Mouse (Mus musculus) neural tube, embryonic 11.5 days (tissue): Measurements from ENCODE around the gene Fam208b. TPM values are rescaled to one million over a fixed set of nuclear protein-coding genes. Genes with fewer than 3 reads are reported as not detected.

Source experiments
- ATAC-seq: fragments of 200-750 bp; cut with Nextera tagmentation; 2 replicates; pipeline ENCODE4 v1.8.0; 2017; ENCODE audit warnings: moderate number of reproducible peaks, mild to moderate bottlenecking, moderate TSS enrichment, moderate library complexity; ENCODE audit not compliant: insufficient read depth, low FRiP score, low TSS enrichment
- DNase-seq: peaks from one replicate; pipeline ENCODE4 v3.0.0-alpha.2; 2015; ENCODE audit warnings: low spot score
- H3K27ac ChIP-seq: fragments of 300-500 bp; sonication (generic); 2 replicates; pipeline ENCODE4 v1.5.1; 2014; ENCODE audit warnings: low read depth, mild to moderate bottlenecking, low read length
- H3K27me3 ChIP-seq: fragments of 300-500 bp; sonication (generic); 2 replicates; pipeline ENCODE4 v1.6.1; 2014; ENCODE audit warnings: mild to moderate bottlenecking, low read length, mixed read lengths; ENCODE audit not compliant: control insufficient read depth, insufficient read depth
- H3K36me3 ChIP-seq: fragments of 300-500 bp; sonication (generic); 2 replicates; pipeline ENCODE4 v1.6.1; 2014; ENCODE audit warnings: mild to moderate bottlenecking, low read length, moderate library complexity, mixed read lengths; ENCODE audit not compliant: control insufficient read depth, insufficient read depth
- H3K4me1 ChIP-seq: fragments of 300-500 bp; sonication (generic); 2 replicates; pipeline ENCODE4 v1.6.1; 2014; ENCODE audit warnings: low read length, mixed read lengths; ENCODE audit not compliant: control insufficient read depth, insufficient read depth
- H3K4me2 ChIP-seq: fragments of 300-500 bp; sonication (generic); 2 replicates; pipeline ENCODE4 v1.6.1; 2014; ENCODE audit warnings: low read depth, mild to moderate bottlenecking, moderate library complexity
- H3K4me3 ChIP-seq: fragments of 300-500 bp; sonication (generic); 2 replicates; pipeline ENCODE4 v1.5.1; 2014; ENCODE audit warnings: low read depth, low read length
- H3K9ac ChIP-seq: fragments of 300-500 bp; sonication (generic); 2 replicates; pipeline ENCODE4 v1.6.1; 2014; ENCODE audit warnings: mild to moderate bottlenecking, low read length
- H3K9me3 ChIP-seq: fragments of 300-500 bp; sonication (generic); 2 replicates; pipeline ENCODE4 v1.6.1; 2016; ENCODE audit warnings: low read length; ENCODE audit not compliant: control insufficient read depth
- WGBS: fragments of 180-500 bp; shearing (Covaris S2); extraction: QIAGEN DNeasy Blood & Tissue Kit; methylation state at CpG from one replicate; pipeline ENCODE4 v1.1.7; 2014; 5-methylcytosine and 5-hydroxymethylcytosine counted together
- polyA plus RNA-seq: library from polyadenylated mRNA; unstranded; fragments of >200 nt; fragmentation: Nextera tagmentation; extraction: Ambion mirVana; gene quantifications from 2 replicates; pipeline ENCODE4 v1.2.1, GENCODE M21; 2014

Fam208b gene
- polyA plus RNA-seq, 1 experiment from 2014 or later: 23.4 TPM

DNA sequence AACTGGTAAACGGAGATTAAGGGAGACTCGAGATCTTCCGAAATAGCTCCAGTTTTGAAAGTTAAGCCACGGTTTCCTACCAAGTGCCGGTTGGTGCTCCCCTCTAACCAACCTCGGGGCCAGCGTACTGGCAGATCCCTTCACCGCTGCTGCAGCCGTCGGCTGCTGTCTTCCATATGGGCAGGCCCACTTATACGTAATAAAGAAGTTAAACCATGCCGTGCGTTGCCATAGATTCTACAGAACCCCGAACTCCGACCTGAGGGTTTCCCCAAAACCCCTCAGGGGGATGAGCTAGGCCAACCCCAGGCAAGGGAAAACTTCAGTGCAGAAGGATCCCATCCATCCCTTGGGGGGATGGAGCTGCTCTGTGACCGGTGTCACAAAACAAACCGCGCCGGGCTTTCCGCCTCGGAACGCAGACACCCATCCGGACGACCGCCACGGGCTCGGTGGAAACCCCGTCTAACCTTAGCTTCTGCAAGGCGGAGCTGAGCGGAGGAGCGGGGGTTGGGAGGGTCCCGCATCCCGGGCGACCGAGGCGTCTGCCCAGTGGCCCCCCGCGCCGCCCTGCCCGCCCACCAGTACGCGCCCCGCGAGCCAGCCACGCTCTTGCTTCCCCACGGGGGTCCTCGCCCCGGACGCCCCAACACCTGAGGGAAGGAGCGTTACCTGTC lies 652 bp downstream of the Fam208b start:
- peak; percentile 51 for DNase-seq
- WGBS: under 1% methylated on average over 48 of the region's 50 CpGs
- H3K9ac ChIP-seq: peak overlapping the region; percentile 68

DNA sequence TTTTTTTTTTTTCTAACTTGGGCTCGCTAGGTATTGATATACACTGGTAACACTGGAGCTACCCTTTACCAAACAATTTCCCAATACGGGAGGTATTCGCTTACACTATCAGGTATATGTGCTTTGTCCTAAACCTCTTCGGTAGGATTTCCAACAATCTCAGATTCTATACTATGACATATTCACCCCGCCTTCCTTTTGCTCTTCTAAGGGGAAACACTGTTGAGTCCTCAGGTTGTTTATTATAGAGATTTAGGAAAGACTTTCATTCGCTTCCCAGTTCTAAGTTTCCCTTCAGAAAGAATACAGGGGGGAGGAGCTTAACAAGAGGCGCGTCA lies 1.2 kb downstream of the Fam208b start:
- peak overlapping the region; percentile 80 for H3K4me3 ChIP-seq
- H3K9me3 ChIP-seq: no peaks in the 10 kb centered on the region
- no peak for ATAC-seq
- no peak for DNase-seq
- H3K27ac ChIP-seq: no peak overlapping the region
- peak overlapping the region; percentile 73 for H3K4me2 ChIP-seq
- H3K36me3 ChIP-seq: no peaks in the 10 kb centered on the region
- H3K27me3 ChIP-seq: no peaks in the 10 kb centered on the region
- H3K4me1 ChIP-seq: no peaks in the 10 kb centered on the region
- peak overlapping the region; percentile 68 for H3K9ac ChIP-seq
- 29% methylated on average over 8 of the region's 8 CpGs for WGBS

More for the DNA sequence above, 652 bp downstream of the Fam208b start:
- H3K4me2 ChIP-seq: peak overlapping the region; percentile 73
- H3K4me1 ChIP-seq: no peaks in the 10 kb centered on the region
- H3K36me3 ChIP-seq: no peaks in the 10 kb centered on the region
- H3K4me3 ChIP-seq: peak overlapping the region; percentile 80
- no peaks in the 10 kb centered on the region for H3K27me3 ChIP-seq
- no peaks in the 10 kb centered on the region for H3K9me3 ChIP-seq
- no peak; the same call in 1 of the 2 replicates for ATAC-seq
- H3K27ac ChIP-seq: peak overlapping the region; percentile 78

DNA sequence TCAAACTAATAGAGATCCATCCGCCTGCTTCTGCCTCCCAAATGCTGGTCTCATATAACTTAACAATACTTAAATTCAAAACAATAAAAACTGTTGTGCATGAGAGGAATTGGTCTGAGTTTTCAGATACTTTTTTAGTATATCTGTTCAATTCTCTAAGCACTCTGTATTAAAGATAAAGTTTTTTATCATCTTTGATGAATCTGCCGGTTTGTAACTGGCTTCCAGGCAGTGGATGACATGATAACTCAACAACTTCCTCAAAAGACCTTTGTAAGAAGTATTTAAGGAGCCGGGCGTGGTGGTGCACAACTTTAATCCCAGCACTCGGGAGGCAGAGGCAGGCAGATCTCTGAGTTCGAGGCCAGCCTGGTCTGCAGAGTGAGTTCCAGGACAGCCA lies 14.7 kb downstream of the Fam208b start:
- H3K36me3 ChIP-seq: peaks cover 5% of the 10 kb centered on the region
- H3K4me3 ChIP-seq: no peak overlapping the region
- DNase-seq (no peak), ATAC-seq (no peak)
- H3K9me3 ChIP-seq: no peaks in the 10 kb centered on the region
- H3K4me2 ChIP-seq: no peak overlapping the region
- no peak overlapping the region for H3K9ac ChIP-seq
- WGBS: 95% methylated on average over 6 of the region's 6 CpGs
- H3K27ac ChIP-seq: no peak overlapping the region
- H3K27me3 ChIP-seq: no peaks in the 10 kb centered on the region
- H3K4me1 ChIP-seq: no peaks in the 10 kb centered on the region

DNA sequence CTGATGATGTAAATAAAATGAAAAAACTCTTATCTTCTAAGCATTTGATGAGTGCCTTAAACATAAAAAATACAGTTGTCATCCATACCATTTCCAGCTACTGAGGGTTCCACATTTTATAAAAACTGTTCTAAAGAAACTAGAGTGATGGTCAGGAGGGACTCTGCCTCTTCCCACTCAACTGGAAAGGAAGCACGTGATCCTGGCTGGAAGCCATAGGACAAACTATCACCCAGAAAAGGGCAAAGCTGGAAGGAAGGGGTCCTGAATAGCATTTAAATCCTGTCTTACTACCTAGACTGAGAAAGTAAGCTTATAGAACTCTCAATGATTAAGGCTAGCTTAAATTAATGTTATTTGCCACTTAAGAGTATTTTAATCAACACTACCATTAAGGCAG lies 16.6 kb downstream of the Fam208b start:
- Histone ChIP-seq H3K4me1 (no peaks in the 10 kb centered on the region), H3K36me3 (peaks cover 7% of the 10 kb centered on the region), H3K9ac (no peak overlapping the region), H3K9me3 (no peaks in the 10 kb centered on the region), H3K4me2 (no peak overlapping the region), H3K27me3 (no peaks in the 10 kb centered on the region), H3K4me3 (no peak overlapping the region), H3K27ac (no peak overlapping the region)
- DNase-seq (no peak), ATAC-seq (no peak)
- WGBS: 91% methylated on average over 1 of the region's 1 CpGs

DNA sequence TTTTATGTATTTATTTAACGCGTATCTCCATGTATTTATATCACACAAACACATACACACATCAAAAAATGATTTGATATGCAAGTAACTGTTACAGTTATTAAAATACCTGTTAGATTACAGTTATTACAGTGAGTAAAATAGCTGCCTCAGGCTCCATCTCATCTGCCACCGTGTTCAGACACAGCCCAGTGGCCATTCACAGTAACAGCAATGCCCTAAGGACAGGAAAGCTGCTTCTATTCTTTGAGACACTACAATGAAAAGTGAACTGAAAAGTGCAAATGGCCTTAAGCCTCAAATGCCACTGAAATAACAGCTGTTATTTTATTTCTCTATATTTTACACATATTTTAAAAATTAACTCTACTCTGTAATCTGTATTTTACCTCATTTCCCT lies 20.1 kb downstream of the Fam208b start:
- H3K9me3 ChIP-seq: no peaks in the 10 kb centered on the region
- no peak overlapping the region for H3K4me3 ChIP-seq
- H3K4me2 ChIP-seq: no peak overlapping the region
- no peak overlapping the region for H3K9ac ChIP-seq
- H3K27me3 ChIP-seq: no peaks in the 10 kb centered on the region
- DNase-seq (no peak), ATAC-seq (no peak)
- peaks cover 7% of the 10 kb centered on the region for H3K36me3 ChIP-seq
- no peak overlapping the region for H3K27ac ChIP-seq
- 89% methylated on average over 3 of the region's 3 CpGs for WGBS
- no peaks in the 10 kb centered on the region for H3K4me1 ChIP-seq

DNA sequence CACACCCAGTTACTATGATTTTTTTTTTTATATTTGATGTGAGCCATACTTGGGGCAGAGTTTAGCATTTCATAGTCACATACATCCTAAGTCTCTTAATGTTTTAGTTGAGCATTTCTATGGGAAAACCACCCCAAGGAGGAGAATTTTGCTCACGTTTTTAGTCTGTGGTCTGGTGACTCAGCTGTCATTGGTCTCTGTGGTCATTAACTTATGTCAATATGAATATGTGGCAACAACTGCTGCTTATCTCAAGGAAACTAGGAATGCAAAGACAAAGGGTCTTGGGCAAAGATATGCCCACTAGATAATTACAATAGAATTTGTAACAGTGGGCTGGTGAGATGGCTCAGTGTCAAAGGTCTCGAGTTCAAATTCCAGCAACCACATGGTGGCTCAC lies 47.0 kb downstream of the Fam208b start:
- WGBS: 86% methylated on average over 2 of the region's 2 CpGs
- Histone ChIP-seq H3K36me3 (0 out of 2 replicates have a peak, but pooled peaks cover 2% of the 10 kb centered on the region), H3K4me3 (no peak overlapping the region), H3K9ac (no peak overlapping the region), H3K27ac (no peak overlapping the region), H3K4me1 (no peaks in the 10 kb centered on the region), H3K4me2 (no peak overlapping the region), H3K27me3 (no peaks in the 10 kb centered on the region), H3K9me3 (no peaks in the 10 kb centered on the region)
- ATAC-seq (no peak), DNase-seq (no peak)

DNA sequence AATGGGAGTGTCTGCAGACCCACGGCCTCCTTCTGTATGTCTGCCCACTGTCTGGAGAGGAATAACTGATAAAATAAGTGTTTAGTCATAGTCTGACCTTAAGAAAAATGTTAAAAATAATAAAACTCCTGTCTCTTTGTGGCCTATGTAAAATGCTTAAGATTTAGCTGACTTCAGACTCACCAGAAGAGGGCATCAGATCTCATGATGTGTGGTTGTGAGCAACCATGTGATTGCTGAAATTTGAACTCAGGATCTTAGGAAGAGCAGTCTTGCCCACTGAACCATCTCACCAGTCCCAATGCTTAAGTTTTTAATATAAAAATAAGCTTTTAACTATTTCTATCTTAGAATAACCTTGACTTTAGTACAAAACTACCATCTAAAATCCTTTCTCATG lies 47.8 kb downstream of the Fam208b start:
- DNase-seq: no peak
- H3K36me3 ChIP-seq: 0 out of 2 replicates have a peak, but pooled peaks cover 2% of the 10 kb centered on the region
- H3K4me1 ChIP-seq: no peaks in the 10 kb centered on the region
- no peak overlapping the region for H3K9ac ChIP-seq
- H3K4me3 ChIP-seq: no peak overlapping the region
- H3K27me3 ChIP-seq: no peaks in the 10 kb centered on the region
- ATAC-seq: no peak
- no peaks in the 10 kb centered on the region for H3K9me3 ChIP-seq
- WGBS: 88% methylated on average over 1 of the region's 1 CpGs
- no peak overlapping the region for H3K4me2 ChIP-seq
- H3K27ac ChIP-seq: no peak overlapping the region

DNA sequence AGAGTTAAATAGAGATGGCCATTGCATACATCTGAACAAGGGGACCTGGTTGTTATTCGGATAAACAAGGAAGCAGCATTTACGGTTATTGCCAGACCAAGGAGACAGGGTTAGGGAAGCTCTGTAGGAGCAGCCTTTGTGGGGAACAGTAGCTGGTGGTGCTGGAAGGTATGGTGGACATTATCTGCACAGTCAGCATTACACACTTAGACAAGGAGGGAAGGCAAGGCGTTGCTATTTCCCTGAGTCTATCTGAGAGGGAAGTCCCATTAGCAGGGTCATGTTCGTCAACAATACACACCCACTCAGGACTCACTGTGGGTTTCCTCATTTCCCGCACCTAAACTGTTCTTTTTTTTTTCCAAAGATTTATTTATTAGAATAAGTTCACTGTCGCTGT lies 63.1 kb downstream of the Fam208b start:
- no peaks in the 10 kb centered on the region for H3K27me3 ChIP-seq
- WGBS: 88% methylated on average over 6 of the region's 6 CpGs

DNA sequence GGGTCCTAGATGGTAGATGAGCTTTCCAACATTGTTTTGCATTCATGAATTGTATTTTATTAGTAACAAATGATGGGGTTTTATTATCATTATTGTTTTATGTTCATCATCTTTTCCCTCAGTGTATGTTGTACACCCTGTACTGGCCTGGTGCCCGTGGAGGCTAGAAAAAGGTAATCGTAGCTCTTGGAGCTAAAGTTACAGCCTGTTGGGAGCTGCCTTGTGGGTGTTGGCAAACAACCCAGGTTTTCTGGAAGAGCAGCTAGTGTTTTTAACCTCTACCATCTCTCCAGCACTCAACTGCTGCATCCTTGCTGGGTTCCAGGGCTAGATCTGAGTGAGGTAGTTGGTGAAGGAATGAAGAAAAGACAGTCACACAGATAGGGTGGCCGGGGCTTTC lies 63.5 kb downstream of the Fam208b start:
- Histone ChIP-seq H3K9ac (no peak overlapping the region), H3K4me2 (no peak overlapping the region), H3K36me3 (no peaks in the 10 kb centered on the region), H3K4me1 (no peaks in the 10 kb centered on the region), H3K4me3 (no peak overlapping the region), H3K27me3 (no peaks in the 10 kb centered on the region), H3K9me3 (no peaks in the 10 kb centered on the region), H3K27ac (no peak overlapping the region)
- 94% methylated on average over 3 of the region's 3 CpGs for WGBS
- ATAC-seq: no peak
- DNase-seq: no peak

More for the DNA sequence above, 63.1 kb downstream of the Fam208b start:
- Histone ChIP-seq H3K4me3 (no peak overlapping the region), H3K36me3 (no peaks in the 10 kb centered on the region; the same call in 1 of the 2 replicates), H3K4me2 (no peak overlapping the region), H3K9ac (no peak overlapping the region), H3K27ac (no peak overlapping the region), H3K4me1 (no peaks in the 10 kb centered on the region), H3K9me3 (no peaks in the 10 kb centered on the region)
- no peak for DNase-seq
- ATAC-seq: no peak
